Mouse (Mus musculus) heart, embryonic 12.5 days (tissue): ENCODE measurements around the gene Nup107. TPM values are rescaled to one million over a fixed set of nuclear protein-coding genes. Genes with fewer than 3 reads are reported as not detected.
"Not testable (repeated sequence)": the region's sequence is repeated elsewhere in the genome, so short reads cannot be mapped to it uniquely, and the experiment has no call there.

ENCODE experiments used
- ATAC-seq: fragments of 200-750 bp; cut with Nextera tagmentation; 2 replicates; pipeline ENCODE4 v1.8.0; 2017; ENCODE audit warnings: moderate TSS enrichment, moderate library complexity; ENCODE audit not compliant: insufficient number of reproducible peaks, low FRiP score
- H3K27ac ChIP-seq: fragments of 300-500 bp; sonication (generic); 2 replicates; pipeline ENCODE4 v1.5.1; 2016; ENCODE audit warnings: mild to moderate bottlenecking, moderate library complexity; ENCODE audit not compliant: poor library complexity, severe bottlenecking
- H3K27me3 ChIP-seq: fragments of 300-500 bp; sonication (generic); replicated peaks from 2 replicates; pipeline ENCODE4 v1.6.1; 2016; ENCODE audit warnings: mild to moderate bottlenecking, moderate library complexity
- H3K36me3 ChIP-seq: fragments of 300-500 bp; sonication (generic); 2 replicates; pipeline ENCODE4 v1.6.1; 2016; ENCODE audit warnings: mild to moderate bottlenecking, moderate library complexity
- H3K4me1 ChIP-seq: fragments of 300-500 bp; sonication (generic); replicated peaks from 2 replicates; pipeline ENCODE4 v1.6.1; 2016; ENCODE audit warnings: mild to moderate bottlenecking
- H3K4me2 ChIP-seq: fragments of 300-500 bp; sonication (generic); 2 replicates; pipeline ENCODE4 v1.6.1; 2016; ENCODE audit warnings: mild to moderate bottlenecking, moderate library complexity
- H3K4me3 ChIP-seq: fragments of 300-500 bp; sonication (generic); 2 replicates; pipeline ENCODE4 v1.5.1; 2016; ENCODE audit warnings: mild to moderate bottlenecking
- H3K9ac ChIP-seq: fragments of 300-500 bp; sonication (generic); 2 replicates; pipeline ENCODE4 v1.6.1; 2016; ENCODE audit warnings: mild to moderate bottlenecking, moderate library complexity
- H3K9me3 ChIP-seq: fragments of 300-500 bp; sonication (generic); replicated peaks from 2 replicates; pipeline ENCODE4 v1.6.1; 2016; ENCODE audit warnings: mild to moderate bottlenecking, moderate library complexity
- WGBS: fragments of 180-500 bp; shearing (Covaris S2); methylation state at CpG from one replicate; pipeline ENCODE4 v1.1.7; 2016; 5-methylcytosine and 5-hydroxymethylcytosine counted together
- polyA plus RNA-seq: library from polyadenylated mRNA; unstranded; fragments of >200 nt; fragmentation: Nextera tagmentation; extraction: Ambion mirVana; gene quantifications from 2 replicates; pipeline ENCODE4 v1.2.1, GENCODE M21; 2016

Nup107 gene
- polyA plus RNA-seq, 1 experiment from 2014 or later, result 72.0 TPM

- Histone ChIP-seq H3K36me3 (no peaks in the 10 kb centered on the region), H3K4me3 (no peak overlapping the region), H3K9ac (no peak overlapping the region), H3K4me1 (no peaks in the 10 kb centered on the region), H3K9me3 (no peaks in the 10 kb centered on the region), H3K27ac (no peak overlapping the region), H3K27me3 (no peaks in the 10 kb centered on the region), H3K4me2 (no peak overlapping the region)
- no peak for ATAC-seq
- 72% methylated on average over 5 of the region's 5 CpGs for WGBS
Observed at GRCm38 (mm10) chr10:117724136-117724718, 68.3 kb downstream of the Nup107 start.

GRCm38 (mm10) chr10:117718161-117719119 lies 74.1 kb downstream of the Nup107 start:
- WGBS, result 52% methylated on average over 19 of the region's 19 CpGs

GRCm38 (mm10) chr10:117717583-117717982 lies 74.9 kb downstream of the Nup107 start:
- H3K36me3 ChIP-seq, result no peaks in the 10 kb centered on the region
- peak overlapping the region; percentile 30; the same call in 1 of the 2 replicates for H3K4me2 ChIP-seq
- no peaks in the 10 kb centered on the region for H3K27me3 ChIP-seq
- H3K4me1 ChIP-seq, result peaks cover 20% of the 10 kb centered on the region
- H3K9me3 ChIP-seq, result no peaks in the 10 kb centered on the region
- WGBS, result 7% methylated on average over 4 of the region's 4 CpGs
- H3K9ac ChIP-seq, result no peak overlapping the region
- peak; percentile 83 for ATAC-seq
- H3K4me3 ChIP-seq, result no peak overlapping the region
- peak overlapping the region; percentile 45 for H3K27ac ChIP-seq

More at GRCm38 (mm10) chr10:117718161-117719119, 74.1 kb downstream of the Nup107 start:
- Histone ChIP-seq H3K27ac (peak overlapping the region; percentile 45), H3K4me1 (peaks cover 20% of the 10 kb centered on the region), H3K9me3 (no peaks in the 10 kb centered on the region), H3K36me3 (no peaks in the 10 kb centered on the region), H3K9ac (no peak overlapping the region), H3K4me3 (no peak overlapping the region), H3K4me2 (peak overlapping the region; percentile 30), H3K27me3 (no peaks in the 10 kb centered on the region)
- no peak for ATAC-seq

GRCm38 (mm10) chr10:117716686-117717085 lies 75.8 kb downstream of the Nup107 start:
- H3K9ac ChIP-seq, result no peak overlapping the region
- no peaks in the 10 kb centered on the region for H3K36me3 ChIP-seq
- H3K4me3 ChIP-seq, result no peak overlapping the region
- WGBS, result 90% methylated on average over 3 of the region's 3 CpGs
- H3K27me3 ChIP-seq, result no peaks in the 10 kb centered on the region
- H3K4me1 ChIP-seq, result peaks cover 20% of the 10 kb centered on the region
- no peak overlapping the region for H3K27ac ChIP-seq
- no peak for ATAC-seq
- H3K9me3 ChIP-seq, result no peaks in the 10 kb centered on the region
- no peak overlapping the region for H3K4me2 ChIP-seq

GRCm38 (mm10) chr10:117715654-117716053 lies 76.9 kb downstream of the Nup107 start:
- not testable (repeated sequence) for H3K4me3 ChIP-seq, H3K36me3 ChIP-seq, H3K9ac ChIP-seq, ATAC-seq, H3K27ac ChIP-seq, H3K27me3 ChIP-seq, H3K9me3 ChIP-seq, H3K4me2 ChIP-seq
- peaks cover 24% of the 10 kb centered on the region for H3K4me1 ChIP-seq
- 98% methylated on average over 1 of the region's 1 CpGs for WGBS

GRCm38 (mm10) chr10:117714928-117715500 lies 77.5 kb downstream of the Nup107 start:
- no peaks in the 10 kb centered on the region for H3K27me3 ChIP-seq
- ATAC-seq, result no peak
- H3K4me3 ChIP-seq, result no peak overlapping the region
- H3K9ac ChIP-seq, result no peak overlapping the region
- H3K4me2 ChIP-seq, result no peak overlapping the region
- peaks cover 24% of the 10 kb centered on the region for H3K4me1 ChIP-seq
- WGBS, result 55% methylated on average over 4 of the region's 4 CpGs
- H3K9me3 ChIP-seq, result no peaks in the 10 kb centered on the region
- H3K36me3 ChIP-seq, result no peaks in the 10 kb centered on the region
- H3K27ac ChIP-seq, result no peak overlapping the region

GRCm38 (mm10) chr10:117714048-117714545 lies 78.4 kb downstream of the Nup107 start:
- H3K4me3 ChIP-seq, result no peak overlapping the region
- H3K36me3 ChIP-seq, result no peaks in the 10 kb centered on the region
- H3K4me1 ChIP-seq, result peaks cover 26% of the 10 kb centered on the region
- no peak overlapping the region for H3K27ac ChIP-seq
- no peak overlapping the region for H3K9ac ChIP-seq
- ATAC-seq, result no peak
- no peaks in the 10 kb centered on the region for H3K9me3 ChIP-seq
- no peaks in the 10 kb centered on the region for H3K27me3 ChIP-seq
- WGBS, result 88% methylated on average over 3 of the region's 3 CpGs
- no peak overlapping the region for H3K4me2 ChIP-seq

GRCm38 (mm10) chr10:117713466-117713865 lies 79.0 kb downstream of the Nup107 start:
- ATAC-seq, result no peak
- Histone ChIP-seq H3K4me2 (no peak overlapping the region), H3K4me3 (no peak overlapping the region), H3K27ac (no peak overlapping the region), H3K27me3 (no peaks in the 10 kb centered on the region), H3K9me3 (no peaks in the 10 kb centered on the region), H3K9ac (no peak overlapping the region), H3K4me1 (peaks cover 27% of the 10 kb centered on the region), H3K36me3 (peaks cover 4% of the 10 kb centered on the region; the same call in 1 of the 2 replicates)
- 87% methylated on average over 8 of the region's 8 CpGs for WGBS

- Histone ChIP-seq H3K36me3 (peaks cover 7% of the 10 kb centered on the region; the same call in 1 of the 2 replicates), H3K9ac (no peak overlapping the region), H3K4me1 (peaks cover 22% of the 10 kb centered on the region), H3K27ac (no peak overlapping the region), H3K27me3 (no peaks in the 10 kb centered on the region), H3K4me3 (no peak overlapping the region), H3K9me3 (no peaks in the 10 kb centered on the region), H3K4me2 (no peak overlapping the region)
- ATAC-seq, result no peak
- WGBS, result 88% methylated on average over 9 of the region's 9 CpGs
Observed at GRCm38 (mm10) chr10:117712871-117713270, 79.6 kb downstream of the Nup107 start.

GRCm38 (mm10) chr10:117712191-117712754 lies 80.2 kb downstream of the Nup107 start:
- Histone ChIP-seq H3K4me1 (peaks cover 18% of the 10 kb centered on the region), H3K27ac (no peak overlapping the region), H3K9ac (no peak overlapping the region), H3K4me2 (no peak overlapping the region), H3K4me3 (no peak overlapping the region), H3K27me3 (no peaks in the 10 kb centered on the region), H3K36me3 (peaks cover 13% of the 10 kb centered on the region; the same call in 1 of the 2 replicates), H3K9me3 (no peaks in the 10 kb centered on the region)
- no peak for ATAC-seq
- whole genome bisulfite sequencing, result 83% methylated on average over 9 of the region's 9 CpGs

- 62% methylated on average over 5 of the region's 5 CpGs for WGBS
- Histone ChIP-seq H3K4me2 (peak overlapping the region; percentile 87), H3K36me3 (peaks cover 21% of the 10 kb centered on the region), H3K9ac (peak overlapping the region; percentile 71), H3K27me3 (no peaks in the 10 kb centered on the region), H3K9me3 (no peaks in the 10 kb centered on the region), H3K4me3 (peak overlapping the region; percentile 95), H3K4me1 (peaks cover 22% of the 10 kb centered on the region), H3K27ac (no peak overlapping the region)
- no peak for ATAC-seq
Observed at GRCm38 (mm10) chr10:117711408-117711807, 81.1 kb downstream of the Nup107 start.
